In genomic region chr14:48665816-48666661, GRCm38 (mm10) we compare ENCODE assay signal across 13 mouse cellular contexts. TPM values are rescaled to one million over a fixed set of nuclear protein-coding genes. Genes with fewer than 3 reads are reported as not detected.
DNase-seq lines count a peak whose midpoint lies in the region; ATAC-seq lines count a peak whose summit lies in the region.
"Had no signal": no experiment of that assay in that cellular context is flagged by ENCODE, and none has a peak within 500 bp of the region (broad histone marks: within the 10 kb centered on the region; RNA-seq: fewer than 3 reads in every experiment).

No protein-coding gene starts in this region.

- peaks cover 24% of the 10 kb centered on the region for H3K4me1 ChIP-seq in heart, embryonic 10.5 days
- peaks cover 40% of the 10 kb centered on the region for H3K4me1 ChIP-seq in forebrain, embryonic 15.5 days
- H3K4me1 ChIP-seq in midbrain, embryonic 11.5 days (ENCODE audit: control insufficient read depth, insufficient read depth, low read length) = peaks cover 9% of the 10 kb centered on the region; the same call in 1 of the 2 replicates

- no peak for DNase-seq in heart, embryonic 10.5 days (ENCODE audit: low spot score)
- no peak for DNase-seq in heart, postnatal 25 days (ENCODE audit: low spot score)
- peak; percentile 45 for DNase-seq in cerebellum, adult 8-10 months
- peak; percentile 97 for DNase-seq in midbrain, embryonic 11.5 days (ENCODE audit: low spot score, missing footprints)
- DNase-seq in layer of hippocampus, adult 8-10 months (ENCODE audit: low spot score in 2 of 2) = no peak
- no peak for DNase-seq in left cerebral cortex, adult 11 months (ENCODE audit: low spot score)
- no peak for DNase-seq in urinary bladder, adult 2 months (ENCODE audit: low spot score)
- DNase-seq: layer of hippocampus, adult 9-11 months had no signal

- peak overlapping the region; percentile 25 for H3K4me2 ChIP-seq in forebrain, embryonic 15.5 days (replicated peaks)
- peak overlapping the region; percentile 100 for H3K4me2 ChIP-seq in midbrain, embryonic 11.5 days

- ATAC-seq in forebrain, embryonic 15.5 days (replicated peaks) = no peak
- ATAC-seq in midbrain, embryonic 11.5 days (ENCODE audit: low FRiP score) = no peak

- peak overlapping the region; percentile 39 for H3K4me3 ChIP-seq in heart, embryonic 10.5 days
- H3K4me3 ChIP-seq in forebrain, embryonic 15.5 days = peak overlapping the region; percentile 23
- H3K4me3 ChIP-seq in midbrain, embryonic 11.5 days (ENCODE audit: low read depth, low read length) = peak overlapping the region; percentile 95
- H3K4me3 ChIP-seq: myocyte had no signal

- intact Hi-C loops in heart, postnatal 25 days (cut with DNase I) = no loop called here

- no peaks in the 10 kb centered on the region for H3K36me3 ChIP-seq in heart, embryonic 10.5 days
- H3K36me3 ChIP-seq in forebrain, embryonic 15.5 days = no peaks in the 10 kb centered on the region
- no peaks in the 10 kb centered on the region for H3K36me3 ChIP-seq in midbrain, embryonic 11.5 days (ENCODE audit: control insufficient read depth, insufficient read depth, low read length)

- no peak overlapping the region for H3K27ac ChIP-seq in heart, embryonic 10.5 days
- peak overlapping the region; percentile 21; the same call in 1 of the 2 replicates for H3K27ac ChIP-seq in forebrain, embryonic 15.5 days (replicated peaks)
- H3K27ac ChIP-seq in midbrain, embryonic 11.5 days (ENCODE audit: low read depth, low read length) = peak overlapping the region; percentile 98
- H3K27ac ChIP-seq: stomach, postnatal 0 days had no signal

- WGBS in heart, embryonic 10.5 days = under 1% methylated on average over 52 of the region's 52 CpGs
- WGBS in forebrain, embryonic 15.5 days = under 1% methylated on average over 52 of the region's 52 CpGs
- under 1% methylated on average over 52 of the region's 52 CpGs for WGBS in midbrain, embryonic 11.5 days

- H3K9ac ChIP-seq in forebrain, embryonic 15.5 days (replicated peaks) = peak overlapping the region; percentile 2
- peak overlapping the region; percentile 100 for H3K9ac ChIP-seq in midbrain, embryonic 11.5 days (ENCODE audit: low read length)

- H3K27me3 ChIP-seq in heart, embryonic 10.5 days (ENCODE audit: insufficient read depth, poor library complexity, severe bottlenecking) = peaks cover 97% of the 10 kb centered on the region
- H3K27me3 ChIP-seq in forebrain, embryonic 15.5 days = peaks cover 66% of the 10 kb centered on the region
- no peaks in the 10 kb centered on the region for H3K27me3 ChIP-seq in midbrain, embryonic 11.5 days (ENCODE audit: control insufficient read depth, insufficient read depth, low read length)

- H3K9me3 ChIP-seq in heart, embryonic 10.5 days = no peaks in the 10 kb centered on the region
- H3K9me3 ChIP-seq in forebrain, embryonic 15.5 days = no peaks in the 10 kb centered on the region
- H3K9me3 ChIP-seq in midbrain, embryonic 11.5 days (ENCODE audit: control insufficient read depth, low read length) = no peaks in the 10 kb centered on the region

RNA-seq across cellular contexts. Expression of gene Otx2, which starts 7.6 kb away (rescaled TPM):
- polyA plus RNA-seq in heart, embryonic 10.5 days (2016; fragmentation: Nextera tagmentation; extraction: Ambion mirVana) = 0.20 and 0.57 TPM in 2 replicates
- not detected for total RNA-seq in heart, postnatal 25 days (2021)
- polyA plus RNA-seq in forebrain, embryonic 15.5 days (2015; fragmentation: Nextera tagmentation; extraction: Ambion mirVana) = 10.7 and 18.8 TPM in 2 replicates
- polyA plus RNA-seq in midbrain, embryonic 11.5 days (2014; fragmentation: Nextera tagmentation; extraction: Ambion mirVana) = 229 and 230 TPM in 2 replicates
- 1 to 10 TPM in 3 of 4 experiments, under 1 TPM in 1; 0.63 to 1.6 (median 1.2) TPM for total RNA-seq in layer of hippocampus, adult 8-10 months (2022)
- polyA plus RNA-seq in urinary bladder, adult 2 months (2012; rRNA removed) = not detected in 2 replicates
- total RNA-seq: adrenal gland, postnatal 36 days had no signal
- polyA plus RNA-seq: C2C12; myocyte; stomach, postnatal 0 days had no signal

Comparison
In these comparisons a context has a peak if more than half of its experiments do, and no peak if none do; other contexts are left out.
1. DNase-seq: peak in cerebellum, adult 8-10 months (single experiment) and midbrain, embryonic 11.5 days (single experiment); none in heart, embryonic 10.5 days (single experiment), heart, postnatal 25 days (single experiment), layer of hippocampus, adult 8-10 months (0 of 2), left cerebral cortex, adult 11 months (single experiment) and urinary bladder, adult 2 months (single experiment).
2. H3K4me3 ChIP-seq: peak in every context shown above with its lines; median percentile 95 in midbrain, embryonic 11.5 days; 39 in heart, embryonic 10.5 days; 23 in forebrain, embryonic 15.5 days.